Mouse (Mus musculus) CD4-positive helper T cell, adult 2 months (primary cell): ENCODE data around the gene Ccn2.
A peak's percentile ranks its signal among the peaks of the same experiment; 100 is the strongest.
"Not testable (repeated sequence)": the region's sequence is repeated elsewhere in the genome, so short reads cannot be mapped to it uniquely, and the experiment has no call there.

Experiments
- DNase-seq: peaks from one replicate; pipeline ENCODE4 v3.0.0-alpha.2; 2012; ENCODE audit warnings: low read depth, missing footprints, low spot score

Ccn2 gene

DNA sequence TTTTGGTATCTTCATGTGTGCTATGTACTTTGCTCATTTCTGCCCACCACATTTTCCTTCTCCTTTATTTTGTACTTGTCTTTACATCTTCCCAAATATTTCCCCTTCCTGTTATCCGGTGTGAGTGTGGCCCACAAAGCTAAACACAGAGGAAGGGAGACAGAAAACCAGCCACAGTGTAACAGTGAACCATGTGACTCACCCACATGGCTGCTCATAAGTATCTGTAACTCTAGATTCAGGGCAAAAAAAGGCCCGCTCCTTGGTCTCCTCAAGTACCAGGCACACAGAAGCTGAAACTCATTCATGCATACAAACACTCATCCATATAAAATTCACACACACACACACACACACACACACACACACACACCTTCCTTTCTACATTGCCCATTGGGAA is 7.8 kb downstream of the Ccn2 start:
- no peak for DNase-seq

- DNase-seq, result no peak
Measured at GRCm38 (mm10) chr10:24603727-24604126, 8.5 kb downstream of the Ccn2 start.

- no peak for DNase-seq
Measured at GRCm38 (mm10) chr10:24609146-24609545, 13.9 kb downstream of the Ccn2 start.

DNA sequence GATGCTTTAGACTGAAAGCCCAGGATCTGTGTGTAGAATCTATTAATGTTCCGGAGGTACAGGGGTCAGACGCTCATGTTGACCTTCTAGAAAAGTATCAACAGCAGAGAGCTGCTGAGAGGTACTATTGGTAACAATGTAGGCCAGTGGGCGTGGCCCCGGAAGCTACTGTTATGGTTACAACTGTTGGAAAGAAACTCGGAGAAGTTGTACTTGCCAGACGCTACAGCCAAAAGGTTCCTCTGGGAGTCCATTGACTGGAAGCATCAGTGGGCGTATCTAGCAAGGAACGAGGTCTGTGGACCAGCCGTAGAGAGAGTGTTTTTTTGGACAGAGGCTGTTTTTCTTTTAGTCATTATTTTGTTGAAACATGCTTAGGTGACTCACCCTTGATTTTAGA is 14.5 kb downstream of the Ccn2 start:
- no peak for DNase-seq

DNA sequence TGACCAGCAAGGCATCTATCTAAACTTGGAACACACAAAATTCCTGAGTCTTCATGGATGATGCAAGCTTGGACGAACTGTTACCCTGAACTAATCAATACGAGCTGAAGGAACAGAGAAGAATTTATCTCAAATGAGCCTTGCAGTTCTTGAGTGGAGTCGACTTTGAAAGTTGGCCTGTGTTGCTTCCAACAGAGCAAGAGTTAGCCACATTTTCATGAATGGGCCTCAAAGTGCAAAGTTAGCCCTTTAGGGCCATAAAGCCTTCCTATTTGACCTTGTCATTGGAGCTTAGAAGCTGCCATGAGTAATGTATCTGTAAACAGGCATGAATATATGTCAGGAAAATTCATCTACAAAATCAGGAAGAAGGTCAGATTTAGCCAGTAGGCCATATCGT is 19.5 kb downstream of the Ccn2 start:
- DNase-seq, result no peak

DNA sequence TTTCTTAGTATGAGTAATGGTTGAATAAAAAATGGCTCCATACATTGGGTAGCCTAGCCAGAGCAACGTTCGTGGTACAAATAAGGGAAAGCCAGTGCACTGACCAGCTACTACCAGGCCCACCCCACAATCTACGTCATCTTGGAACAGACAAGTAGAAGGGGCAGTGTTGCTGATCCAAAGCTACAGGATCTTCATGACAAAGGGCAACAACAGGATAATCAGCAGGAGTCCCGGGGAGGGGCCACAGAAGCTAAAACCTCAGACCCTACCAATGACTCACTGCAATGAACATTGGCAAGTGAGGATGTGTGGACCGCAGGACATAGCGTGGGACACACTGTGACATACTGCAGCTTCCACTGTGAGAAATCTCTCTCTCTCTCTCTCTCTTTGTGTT is 20.6 kb downstream of the Ccn2 start:
- no peak for DNase-seq

- DNase-seq, result not testable (repeated sequence)
Measured at GRCm38 (mm10) chr10:24616572-24616971, 21.3 kb downstream of the Ccn2 start.

DNA sequence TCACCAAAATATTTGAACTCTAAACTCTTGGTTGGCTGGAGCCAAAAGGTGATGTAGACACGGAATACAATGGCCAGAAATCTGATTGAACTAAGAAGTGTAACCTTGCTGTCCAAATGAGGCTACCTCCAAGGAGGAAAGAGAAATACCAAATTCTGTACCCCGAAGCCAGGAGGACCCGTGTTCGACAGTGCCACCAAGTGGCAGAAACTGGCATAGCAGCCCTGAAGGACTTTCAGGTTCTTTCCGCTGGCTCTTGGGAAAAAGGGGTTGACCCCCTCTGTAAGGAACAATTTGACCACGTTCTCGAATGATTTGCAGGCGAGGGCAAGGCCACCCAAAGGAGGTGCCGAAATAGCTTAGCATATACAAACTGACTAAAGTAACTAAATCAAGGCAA is 26.3 kb downstream of the Ccn2 start:
- DNase-seq, result peak; percentile 55

DNA sequence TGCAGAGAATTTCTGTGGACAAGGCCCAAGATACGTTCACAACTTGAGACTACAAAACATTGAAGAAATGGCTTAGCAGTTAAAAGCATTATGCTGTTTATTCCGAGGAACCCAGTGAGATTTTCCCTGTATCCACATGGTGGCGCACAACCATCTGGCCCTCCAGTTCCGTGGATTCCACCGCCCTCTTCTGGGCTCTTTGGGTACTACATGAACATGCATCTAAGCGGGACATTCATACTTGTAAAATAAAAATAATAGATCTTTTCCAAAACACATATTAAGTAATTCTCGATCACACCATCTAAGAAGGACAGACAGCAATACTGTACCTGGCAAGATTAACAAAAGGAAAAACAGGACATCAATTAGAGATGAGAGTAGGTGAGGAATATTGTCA is 27.3 kb downstream of the Ccn2 start:
- DNase-seq, result peak; percentile 85

GRCm38 (mm10) chr10:24625060-24625701 is 29.9 kb downstream of the Ccn2 start:
- DNase-seq, result peak; percentile 84

GRCm38 (mm10) chr10:24627262-24627661 is 32.0 kb downstream of the Ccn2 start:
- no peak for DNase-seq

GRCm38 (mm10) chr10:24628466-24628865 is 33.2 kb downstream of the Ccn2 start:
- DNase-seq, result no peak

DNA sequence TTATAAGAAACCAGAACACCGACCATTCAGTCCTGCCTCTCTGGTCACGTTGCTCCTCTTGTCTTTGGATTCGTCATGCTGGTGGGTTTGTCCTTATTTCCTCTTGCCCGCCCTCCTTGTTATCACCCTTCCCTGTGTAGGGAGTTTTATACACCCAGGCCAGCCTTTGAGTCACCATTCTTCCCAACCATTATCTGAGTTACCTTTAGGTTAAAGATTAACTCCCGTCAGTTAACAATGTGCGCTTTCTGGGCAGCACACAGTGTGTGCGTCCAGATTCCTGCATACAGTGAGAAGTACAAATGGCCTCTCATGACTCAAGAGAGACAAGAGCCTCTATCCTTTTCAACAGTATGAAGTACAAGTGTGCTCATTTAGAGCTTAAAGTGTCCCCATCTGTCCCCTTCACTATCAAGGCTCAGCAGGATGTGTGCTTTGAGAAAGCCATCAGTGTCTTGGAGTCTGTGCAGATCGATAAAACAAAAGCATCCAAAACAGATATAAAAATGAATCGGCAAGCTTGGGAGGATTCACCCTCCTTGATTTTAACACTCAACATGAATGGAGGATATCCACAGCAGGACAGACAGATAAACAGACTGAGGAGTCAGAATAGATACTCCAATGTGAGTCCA is 34.0 kb downstream of the Ccn2 start:
- DNase-seq, result no peak

DNA sequence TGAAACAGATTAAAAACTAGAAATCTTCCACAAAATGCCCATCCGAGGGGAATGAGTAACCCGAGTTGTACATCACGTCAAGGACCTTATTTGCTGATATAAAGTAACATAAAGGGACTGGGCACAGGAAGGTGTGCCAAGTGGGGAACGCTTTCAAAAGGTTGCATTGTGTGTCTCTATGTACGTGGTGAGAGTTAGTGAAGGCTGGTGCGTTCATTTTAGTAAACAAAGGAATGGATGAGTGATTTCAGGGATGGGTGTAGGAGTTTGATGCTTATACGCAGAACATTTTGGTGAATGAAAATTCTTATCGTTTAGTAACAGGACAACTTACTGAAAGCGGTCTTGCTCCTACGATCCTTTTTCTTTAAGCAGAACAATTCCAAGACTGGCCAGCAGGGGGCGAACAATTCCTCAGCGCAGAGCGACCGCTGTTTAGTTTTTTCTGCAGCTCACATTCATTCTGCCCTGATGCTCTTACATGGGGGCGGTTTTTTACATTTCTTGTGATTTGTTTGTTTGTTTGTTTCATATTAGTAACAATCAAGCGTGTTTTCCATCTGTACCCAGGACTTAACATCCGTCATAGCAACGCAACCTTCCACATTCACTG is 35.3 kb downstream of the Ccn2 start:
- DNase-seq, result peak; percentile 69

GRCm38 (mm10) chr10:24631122-24631521 is 35.9 kb downstream of the Ccn2 start:
- DNase-seq, result no peak

GRCm38 (mm10) chr10:24634288-24634687 is 39.0 kb downstream of the Ccn2 start:
- DNase-seq, result no peak

DNA sequence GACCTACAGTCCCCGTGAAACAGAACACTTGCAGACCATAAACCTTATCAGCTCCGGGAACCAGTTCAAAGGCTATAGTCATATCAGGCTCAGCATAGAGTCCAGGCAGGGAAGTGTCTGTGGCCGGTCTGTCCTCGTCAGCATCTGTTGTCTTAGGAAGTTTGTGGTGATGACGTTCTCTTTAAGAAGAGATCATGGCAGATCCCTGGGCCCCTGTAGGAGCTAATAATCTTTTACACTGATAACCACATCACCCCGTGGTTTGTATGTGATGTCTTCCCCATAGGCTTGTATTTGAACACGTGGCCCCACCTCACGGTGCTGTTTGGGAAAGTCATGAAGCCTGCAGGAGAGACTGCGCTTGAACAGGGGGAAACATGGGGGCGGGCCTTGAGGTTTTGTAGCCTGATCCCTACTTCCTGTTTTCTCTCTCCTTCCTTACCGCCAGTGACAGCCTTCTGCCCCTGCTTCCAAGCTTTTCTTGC is 40.1 kb downstream of the Ccn2 start:
- peak; percentile 51 for DNase-seq

DNA sequence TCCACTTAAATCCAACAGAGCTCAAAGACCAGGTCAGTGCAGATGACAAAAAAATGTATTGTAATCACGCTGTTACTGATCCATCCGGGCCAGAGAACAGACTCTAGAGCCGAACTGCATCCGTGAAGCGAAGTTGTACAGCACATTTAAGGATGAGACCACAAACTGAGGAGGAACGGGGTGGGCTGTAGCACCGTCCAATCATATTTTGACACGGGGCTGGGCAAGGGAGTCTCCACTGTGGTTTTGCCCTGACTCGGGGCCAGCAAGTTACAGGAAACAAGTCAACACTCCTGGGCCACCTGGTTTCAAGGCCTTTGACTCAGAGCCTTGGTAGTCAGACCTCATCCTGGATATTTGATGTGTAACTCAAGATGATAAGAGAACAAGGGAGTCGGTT is 40.6 kb downstream of the Ccn2 start:
- peak; percentile 73 for DNase-seq

GRCm38 (mm10) chr10:24636986-24637385 is 41.7 kb downstream of the Ccn2 start:
- DNase-seq, result no peak

GRCm38 (mm10) chr10:24638306-24639070 is 43.2 kb downstream of the Ccn2 start:
- no peak for DNase-seq

- DNase-seq, result peak; percentile 79
Measured at GRCm38 (mm10) chr10:24639596-24639995, 44.4 kb downstream of the Ccn2 start.

DNA sequence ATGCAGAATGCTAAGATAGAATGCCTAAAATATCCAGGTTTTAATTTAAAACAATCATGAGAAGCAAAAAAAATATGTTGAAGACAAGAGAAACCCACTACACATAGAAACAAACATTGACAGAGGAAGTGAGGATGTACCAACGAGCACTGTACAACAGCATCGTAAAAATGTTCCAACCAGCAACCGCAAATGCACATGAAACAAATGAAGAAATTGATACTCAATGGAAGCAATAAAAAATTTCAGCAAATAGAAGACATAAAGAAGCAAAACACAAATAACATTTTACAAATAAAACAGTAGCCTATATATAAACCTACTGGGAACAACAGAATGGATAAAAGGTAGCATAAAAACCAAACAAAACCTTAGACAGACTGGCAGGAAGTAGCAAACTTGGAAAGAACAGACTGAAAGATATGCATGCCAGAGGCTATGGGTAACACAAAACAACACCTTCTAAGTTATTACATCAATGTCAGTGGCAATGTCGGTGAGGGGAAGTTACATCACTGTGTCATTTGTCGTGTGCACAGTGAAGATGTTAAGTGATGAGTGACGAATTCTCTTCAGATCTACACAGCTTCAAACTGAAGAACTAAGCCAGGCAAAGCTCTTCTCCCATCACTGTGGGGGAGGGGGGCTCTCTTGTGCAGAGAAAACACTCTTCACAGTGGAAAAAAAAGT is 45.1 kb downstream of the Ccn2 start:
- peak; percentile 85 for DNase-seq
